Mouse (Mus musculus) embryonic facial prominence, embryonic 12.5 days (tissue): ENCODE results near the gene 9930111J21Rik1. TPM values are rescaled to one million over a fixed set of nuclear protein-coding genes. Genes with fewer than 3 reads are reported as not detected.
"Not testable (repeated sequence)": the region's sequence is repeated elsewhere in the genome, so short reads cannot be mapped to it uniquely, and the experiment has no call there.

Experiments
- ATAC-seq: fragments of 200-750 bp; cut with Nextera tagmentation; 2 replicates; pipeline ENCODE4 v1.8.0; 2017; ENCODE audit not compliant: insufficient number of reproducible peaks, insufficient read depth, low FRiP score, low TSS enrichment
- H3K27ac ChIP-seq: fragments of 300-500 bp; sonication (generic); 2 replicates; pipeline ENCODE4 v1.5.1; 2016; ENCODE audit warnings: mild to moderate bottlenecking
- H3K27me3 ChIP-seq: fragments of 300-500 bp; sonication (generic); 2 replicates; pipeline ENCODE4 v1.6.1; 2016; ENCODE audit warnings: mild to moderate bottlenecking, moderate library complexity
- H3K36me3 ChIP-seq: fragments of 300-500 bp; sonication (generic); 2 replicates; pipeline ENCODE4 v1.6.1; 2016; ENCODE audit warnings: mild to moderate bottlenecking
- H3K4me1 ChIP-seq: fragments of 300-500 bp; sonication (generic); 2 replicates; pipeline ENCODE4 v1.6.1; 2016
- H3K4me2 ChIP-seq: fragments of 300-500 bp; sonication (generic); replicated peaks from 2 replicates; pipeline ENCODE4 v1.6.1; 2016; ENCODE audit warnings: mild to moderate bottlenecking, moderate library complexity
- H3K4me3 ChIP-seq: fragments of 300-500 bp; sonication (generic); 2 replicates; pipeline ENCODE4 v1.5.1; 2016; ENCODE audit warnings: mild to moderate bottlenecking
- H3K9ac ChIP-seq: fragments of 300-500 bp; sonication (generic); 2 replicates; pipeline ENCODE4 v1.6.1; 2016; ENCODE audit warnings: mild to moderate bottlenecking, moderate library complexity
- H3K9me3 ChIP-seq: fragments of 300-500 bp; sonication (generic); 2 replicates; pipeline ENCODE4 v1.6.1; 2016; ENCODE audit warnings: mild to moderate bottlenecking, moderate library complexity
- WGBS: fragments of 180-500 bp; shearing (Covaris S2); methylation state at CpG from one replicate; pipeline ENCODE4 v1.1.7; 2016; 5-methylcytosine and 5-hydroxymethylcytosine counted together
- polyA plus RNA-seq: library from polyadenylated mRNA; unstranded; fragments of >200 nt; fragmentation: Nextera tagmentation; extraction: Ambion mirVana; gene quantifications from 2 replicates; pipeline ENCODE4 v1.2.1, GENCODE M21; 2016

The 9930111J21Rik1 gene
- polyA plus RNA-seq, 1 experiment from 2014 or later: 0.49 TPM

- H3K4me1 ChIP-seq, H3K9me3 ChIP-seq, H3K4me2 ChIP-seq, H3K36me3 ChIP-seq, H3K27me3 ChIP-seq, H3K9ac ChIP-seq, ATAC-seq, H3K4me3 ChIP-seq, H3K27ac ChIP-seq: not testable (repeated sequence)
- no CpG with 5 or more reads among the region's 1 CpGs for WGBS
Measured at GRCm38 (mm10) chr11:48978240-48978939, 808 bp downstream of the 9930111J21Rik1 start, which contains the start of gene Olfr56. Olfr56 (plus strand) TSS chr11:48978889.

DNA sequence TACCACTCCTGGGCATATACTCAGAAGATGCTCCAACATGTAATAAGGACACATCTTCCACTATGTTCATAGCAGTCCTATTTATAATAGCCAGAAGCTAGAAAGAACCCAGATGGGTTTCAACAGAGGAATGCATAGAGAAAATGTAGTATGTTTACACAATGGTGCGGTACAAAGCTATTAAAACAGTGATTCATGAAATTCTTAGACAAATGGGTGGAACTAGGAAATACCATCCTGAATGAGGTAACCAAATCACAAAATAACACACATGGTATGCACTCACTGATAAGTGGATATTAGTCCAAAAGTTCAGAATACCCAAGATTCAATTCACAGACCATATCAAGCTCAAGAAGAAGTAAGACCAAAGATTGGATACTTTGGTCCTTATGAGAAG lies 4.5 kb downstream of the 9930111J21Rik1 start:
- H3K4me1 ChIP-seq, H3K4me3 ChIP-seq, H3K36me3 ChIP-seq, H3K9ac ChIP-seq, H3K9me3 ChIP-seq, H3K27ac ChIP-seq, ATAC-seq, H3K4me2 ChIP-seq, H3K27me3 ChIP-seq: not testable (repeated sequence)
- WGBS: no CpG with 5 or more reads among the region's 1 CpGs

GRCm38 (mm10) chr11:48946090-48946489 lies 33.1 kb downstream of the 9930111J21Rik1 start, which contains the start of gene Psme2b:
Psme2b (minus strand) TSS chr11:48946190.
- H3K9ac ChIP-seq, H3K4me1 ChIP-seq, H3K4me3 ChIP-seq, H3K27ac ChIP-seq, H3K4me2 ChIP-seq, H3K27me3 ChIP-seq, ATAC-seq, H3K36me3 ChIP-seq, H3K9me3 ChIP-seq: not testable (repeated sequence)
- 89% methylated on average over 6 of the region's 6 CpGs for WGBS

GRCm38 (mm10) chr11:48939286-48939685 lies 39.9 kb downstream of the 9930111J21Rik1 start:
- ATAC-seq, H3K27ac ChIP-seq, H3K36me3 ChIP-seq, H3K4me1 ChIP-seq, H3K27me3 ChIP-seq, H3K4me2 ChIP-seq, H3K9ac ChIP-seq, H3K4me3 ChIP-seq, H3K9me3 ChIP-seq: not testable (repeated sequence)

GRCm38 (mm10) chr11:48935291-48935690 lies 43.9 kb downstream of the 9930111J21Rik1 start:
- not testable (repeated sequence) for ATAC-seq
- WGBS: no CpG with 5 or more reads among the region's 3 CpGs

DNA sequence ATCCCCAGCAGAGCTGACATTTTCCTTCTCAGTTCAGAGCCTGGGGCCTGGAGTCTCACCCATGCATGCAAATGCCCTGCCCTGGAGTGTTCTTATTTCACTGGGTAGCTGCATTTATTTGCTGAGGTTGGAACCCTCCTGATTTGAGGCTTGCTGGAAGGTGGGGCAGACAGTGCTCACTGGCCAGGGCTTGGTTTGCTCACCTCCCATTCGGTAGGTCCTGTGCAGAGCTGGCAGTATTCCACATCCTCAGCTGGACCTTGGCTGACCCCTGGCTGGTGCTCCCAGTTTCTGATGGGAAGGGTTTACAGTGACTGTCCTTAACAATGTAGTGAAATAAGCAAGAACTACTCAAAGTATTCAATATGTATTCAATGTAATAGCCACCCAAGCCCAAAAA lies 45.3 kb downstream of the 9930111J21Rik1 start:
- not testable (repeated sequence) for H3K4me2 ChIP-seq, H3K27ac ChIP-seq, H3K36me3 ChIP-seq, H3K27me3 ChIP-seq, H3K9me3 ChIP-seq, H3K9ac ChIP-seq, H3K4me3 ChIP-seq, ATAC-seq, H3K4me1 ChIP-seq
- WGBS: 71% methylated on average over 1 of the region's 1 CpGs

More at GRCm38 (mm10) chr11:48935291-48935690, 43.9 kb downstream of the 9930111J21Rik1 start:
- not testable (repeated sequence) for H3K9me3 ChIP-seq, H3K36me3 ChIP-seq, H3K4me1 ChIP-seq, H3K27ac ChIP-seq, H3K4me3 ChIP-seq, H3K27me3 ChIP-seq, H3K4me2 ChIP-seq, H3K9ac ChIP-seq

GRCm38 (mm10) chr11:48933422-48933821 lies 45.8 kb downstream of the 9930111J21Rik1 start:
- H3K4me3 ChIP-seq, ATAC-seq, H3K4me1 ChIP-seq, H3K9ac ChIP-seq, H3K27me3 ChIP-seq, H3K9me3 ChIP-seq, H3K4me2 ChIP-seq, H3K27ac ChIP-seq, H3K36me3 ChIP-seq: not testable (repeated sequence)
- 78% methylated on average over 1 of the region's 1 CpGs for WGBS

GRCm38 (mm10) chr11:48928068-48928467 lies 51.1 kb downstream of the 9930111J21Rik1 start:
- not testable (repeated sequence) for H3K27ac ChIP-seq, H3K9ac ChIP-seq, H3K9me3 ChIP-seq, H3K4me1 ChIP-seq, H3K4me2 ChIP-seq, H3K4me3 ChIP-seq, H3K27me3 ChIP-seq, ATAC-seq, H3K36me3 ChIP-seq
- WGBS: 88% methylated on average over 1 of the region's 1 CpGs

DNA sequence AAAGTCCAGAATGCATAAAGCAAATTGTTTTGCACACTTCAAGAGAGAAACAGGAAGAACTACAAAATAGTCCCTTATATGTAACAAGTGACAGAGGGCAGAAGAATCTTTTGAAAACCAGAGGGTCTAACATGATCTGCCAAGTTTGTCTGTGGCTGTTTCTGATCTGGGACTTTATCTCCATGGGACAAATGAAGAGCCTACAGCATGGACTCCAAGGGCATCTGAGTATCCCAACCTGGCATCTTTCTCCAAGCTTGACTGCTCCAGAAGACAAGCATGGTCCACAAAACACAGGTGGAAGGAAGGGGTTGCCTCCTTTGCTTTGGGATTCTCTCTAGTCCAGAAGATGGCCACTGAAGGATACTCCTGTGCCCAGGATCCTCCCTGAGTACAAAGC lies 52.8 kb downstream of the 9930111J21Rik1 start:
- not testable (repeated sequence) for H3K27ac ChIP-seq, H3K4me1 ChIP-seq, H3K36me3 ChIP-seq, ATAC-seq, H3K9ac ChIP-seq, H3K4me3 ChIP-seq, H3K4me2 ChIP-seq, H3K9me3 ChIP-seq, H3K27me3 ChIP-seq

- not testable (repeated sequence) for ATAC-seq
- WGBS: 80% methylated on average over 5 of the region's 5 CpGs
Measured at GRCm38 (mm10) chr11:48923818-48924217, 55.4 kb downstream of the 9930111J21Rik1 start.

DNA sequence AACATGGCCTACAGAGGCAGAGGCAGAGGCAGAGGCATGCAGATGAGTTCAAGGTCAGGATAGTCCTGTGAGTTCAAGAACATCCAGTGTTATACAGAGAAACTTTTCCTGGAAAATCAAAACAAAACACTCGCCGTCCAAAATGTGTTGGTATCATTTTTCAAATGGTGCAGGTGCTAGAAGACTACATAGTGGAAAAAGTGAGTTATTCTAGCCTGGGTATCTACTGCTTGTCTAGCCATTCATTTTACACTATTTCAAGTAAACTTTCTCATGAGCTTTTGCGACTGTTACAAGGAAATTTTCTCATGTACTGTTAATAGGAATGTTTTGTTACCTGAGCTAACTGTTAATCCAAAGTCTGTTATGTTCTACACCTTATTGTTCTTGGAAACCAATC lies 60.8 kb downstream of the 9930111J21Rik1 start:
- WGBS: 84% methylated on average over 3 of the region's 3 CpGs
- Histone ChIP-seq H3K4me3 (no peak overlapping the region), H3K9ac (no peak overlapping the region), H3K36me3 (no peaks in the 10 kb centered on the region), H3K27ac (no peak overlapping the region), H3K4me2 (no peak overlapping the region), H3K4me1 (no peaks in the 10 kb centered on the region), H3K27me3 (no peaks in the 10 kb centered on the region), H3K9me3 (no peaks in the 10 kb centered on the region)
- ATAC-seq: no peak

More at GRCm38 (mm10) chr11:48923818-48924217, 55.4 kb downstream of the 9930111J21Rik1 start:
- not testable (repeated sequence) for H3K9me3 ChIP-seq, H3K4me3 ChIP-seq, H3K4me1 ChIP-seq, H3K9ac ChIP-seq, H3K27me3 ChIP-seq, H3K27ac ChIP-seq, H3K4me2 ChIP-seq, H3K36me3 ChIP-seq

GRCm38 (mm10) chr11:48913611-48914010 lies 65.6 kb downstream of the 9930111J21Rik1 start:
- no peaks in the 10 kb centered on the region for H3K9me3 ChIP-seq
- 90% methylated on average over 1 of the region's 1 CpGs for WGBS
- H3K27me3 ChIP-seq: no peaks in the 10 kb centered on the region
- H3K4me1 ChIP-seq: no peaks in the 10 kb centered on the region
- no peak overlapping the region for H3K4me2 ChIP-seq
- ATAC-seq: no peak
- H3K36me3 ChIP-seq: no peaks in the 10 kb centered on the region
- no peak overlapping the region for H3K9ac ChIP-seq
- no peak overlapping the region for H3K27ac ChIP-seq
- H3K4me3 ChIP-seq: no peak overlapping the region
